Mouse (Mus musculus) embryonic facial prominence, embryonic 13.5 days (tissue): ENCODE results near the gene Arhgap10. TPM values are rescaled to one million over a fixed set of nuclear protein-coding genes. Genes with fewer than 3 reads are reported as not detected.

ENCODE experiments used
- ATAC-seq: fragments of 200-750 bp; cut with Nextera tagmentation; 2 replicates; pipeline ENCODE4 v1.8.0; 2017; ENCODE audit warnings: low read depth; ENCODE audit not compliant: insufficient number of reproducible peaks, insufficient read depth, low FRiP score, low TSS enrichment
- H3K27ac ChIP-seq: fragments of 300-500 bp; sonication (generic); 2 replicates; pipeline ENCODE4 v1.5.1; 2015; ENCODE audit warnings: moderate library complexity, mild to moderate bottlenecking, inconsistent platforms
- H3K27me3 ChIP-seq: fragments of 300-500 bp; sonication (generic); 2 replicates; pipeline ENCODE4 v1.6.1; 2015; ENCODE audit warnings: mild to moderate bottlenecking, inconsistent platforms
- H3K36me3 ChIP-seq: fragments of 300-500 bp; sonication (generic); 2 replicates; pipeline ENCODE4 v1.6.1; 2015; ENCODE audit warnings: mild to moderate bottlenecking, inconsistent platforms
- H3K4me1 ChIP-seq: fragments of 300-500 bp; sonication (generic); 2 replicates; pipeline ENCODE4 v1.6.1; 2015; ENCODE audit warnings: inconsistent platforms
- H3K4me2 ChIP-seq: fragments of 300-500 bp; sonication (generic); 2 replicates; pipeline ENCODE4 v1.6.1; 2015; ENCODE audit warnings: moderate library complexity, mild to moderate bottlenecking, inconsistent platforms
- H3K4me3 ChIP-seq: fragments of 300-500 bp; sonication (generic); 2 replicates; pipeline ENCODE4 v1.5.1; 2015; ENCODE audit warnings: mild to moderate bottlenecking, inconsistent platforms
- H3K9ac ChIP-seq: fragments of 300-500 bp; sonication (generic); 2 replicates; pipeline ENCODE4 v1.6.1; 2015; ENCODE audit warnings: mild to moderate bottlenecking, inconsistent platforms
- H3K9me3 ChIP-seq: fragments of 300-500 bp; sonication (generic); 2 replicates; pipeline ENCODE4 v1.6.1; 2016; ENCODE audit warnings: inconsistent platforms
- WGBS: fragments of 180-500 bp; shearing (Covaris S2); methylation state at CpG from one replicate; pipeline ENCODE4 v1.1.7; 2015; ENCODE audit warnings: mixed read lengths; 5-methylcytosine and 5-hydroxymethylcytosine counted together
- polyA plus RNA-seq: library from polyadenylated mRNA; unstranded; fragments of >200 nt; fragmentation: Nextera tagmentation; extraction: Ambion mirVana; gene quantifications from 2 replicates; pipeline ENCODE4 v1.2.1, GENCODE M21; 2015

The Arhgap10 gene
- polyA plus RNA-seq, 1 experiment from 2014 or later = 31.5 TPM

- WGBS = 60% methylated on average over 10 of the region's 10 CpGs
- no peak overlapping the region for H3K27ac ChIP-seq
- no peak overlapping the region for H3K4me2 ChIP-seq
- H3K4me3 ChIP-seq = no peak overlapping the region
- H3K9ac ChIP-seq = no peak overlapping the region
- no peak for ATAC-seq
- H3K27me3 ChIP-seq = no peaks in the 10 kb centered on the region
- 0 out of 2 replicates have a peak, but pooled peaks cover 7% of the 10 kb centered on the region for H3K9me3 ChIP-seq
- H3K4me1 ChIP-seq = peaks cover 38% of the 10 kb centered on the region
- H3K36me3 ChIP-seq = no peaks in the 10 kb centered on the region
These were observed 23.1 kb downstream of the Arhgap10 start for GRCm38 (mm10) chr8:77494376-77495328.

DNA sequence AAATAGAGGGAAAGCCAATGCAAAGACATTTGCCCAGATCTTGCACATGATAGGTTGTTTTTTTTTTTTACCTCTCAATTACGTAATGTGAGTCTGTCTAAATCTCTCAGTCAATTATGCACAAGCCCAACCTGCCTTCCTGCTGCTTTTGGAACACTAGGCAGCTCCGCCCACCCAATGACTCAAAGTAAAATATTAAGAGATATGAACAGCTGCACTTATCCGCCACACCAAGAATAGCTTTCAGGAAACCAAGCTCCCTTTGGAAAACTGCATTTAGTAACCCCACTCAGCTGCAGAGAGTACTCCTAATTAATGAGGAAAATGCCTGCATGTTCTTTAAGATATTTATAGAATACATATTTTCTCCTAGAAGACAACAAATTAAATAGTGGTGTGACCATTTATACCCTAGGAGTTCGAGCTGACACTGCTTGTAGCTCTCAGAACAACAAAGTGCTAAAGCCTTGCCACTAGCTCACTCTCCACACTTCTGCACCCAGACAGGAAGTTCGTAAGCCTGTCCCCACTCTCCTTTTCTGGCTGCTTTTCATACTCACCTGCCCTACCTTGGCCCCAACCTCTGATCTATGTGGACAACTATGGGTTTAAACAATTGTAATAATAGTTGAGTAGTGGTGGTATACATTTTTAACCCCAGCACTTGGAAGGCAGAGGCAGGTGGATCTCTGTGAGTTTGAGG lies 25.2 kb downstream of the Arhgap10 start:
- WGBS = 78% methylated on average over 5 of the region's 5 CpGs

DNA sequence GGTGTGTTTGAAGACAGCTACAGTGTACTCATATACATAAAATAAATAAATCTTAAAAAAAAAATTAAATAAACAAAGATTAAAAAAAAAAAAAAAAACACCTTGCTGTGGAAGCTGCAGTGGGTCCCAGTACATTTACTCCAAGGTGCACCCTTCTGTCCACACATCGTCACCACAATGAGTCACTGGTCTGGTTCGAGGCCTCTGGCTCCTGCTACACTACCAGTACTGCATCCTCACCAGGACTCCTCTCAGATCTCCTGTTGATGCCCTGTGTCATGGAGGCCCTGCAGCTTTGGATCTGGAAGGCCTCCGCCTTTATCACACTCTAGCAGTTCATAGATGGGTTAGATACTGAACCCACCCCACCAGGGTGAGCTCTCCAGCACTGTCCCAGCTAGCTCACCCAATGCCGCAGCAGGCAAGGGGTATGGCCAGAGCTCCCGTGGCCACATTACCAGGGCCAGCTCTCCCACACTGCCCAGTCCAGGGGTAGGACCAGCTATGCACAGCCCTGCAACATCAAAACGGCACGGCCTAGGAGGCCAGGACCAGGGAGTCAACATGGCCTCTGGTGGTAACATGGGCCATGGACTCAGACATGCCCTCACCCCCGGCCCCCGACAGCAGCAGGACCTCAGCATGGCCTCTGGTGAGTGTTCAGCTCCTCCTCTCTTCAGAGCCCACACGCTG lies 26.4 kb downstream of the Arhgap10 start:
- Histone ChIP-seq H3K4me1 (peaks cover 54% of the 10 kb centered on the region), H3K9ac (no peak overlapping the region), H3K9me3 (no peaks in the 10 kb centered on the region), H3K36me3 (no peaks in the 10 kb centered on the region), H3K27ac (no peak overlapping the region), H3K27me3 (no peaks in the 10 kb centered on the region), H3K4me3 (no peak overlapping the region), H3K4me2 (no peak overlapping the region)
- ATAC-seq = 0 out of 2 replicates have a peak, but pooled peaks have one; percentile 32
- 91% methylated on average over 10 of the region's 10 CpGs for WGBS

More for the DNA sequence above, 25.2 kb downstream of the Arhgap10 start:
- no peaks in the 10 kb centered on the region for H3K36me3 ChIP-seq
- H3K27ac ChIP-seq = no peak overlapping the region
- H3K4me2 ChIP-seq = no peak overlapping the region
- no peak for ATAC-seq
- peaks cover 50% of the 10 kb centered on the region for H3K4me1 ChIP-seq
- no peak overlapping the region for H3K4me3 ChIP-seq
- no peak overlapping the region for H3K9ac ChIP-seq
- no peaks in the 10 kb centered on the region for H3K27me3 ChIP-seq
- H3K9me3 ChIP-seq = no peaks in the 10 kb centered on the region

DNA sequence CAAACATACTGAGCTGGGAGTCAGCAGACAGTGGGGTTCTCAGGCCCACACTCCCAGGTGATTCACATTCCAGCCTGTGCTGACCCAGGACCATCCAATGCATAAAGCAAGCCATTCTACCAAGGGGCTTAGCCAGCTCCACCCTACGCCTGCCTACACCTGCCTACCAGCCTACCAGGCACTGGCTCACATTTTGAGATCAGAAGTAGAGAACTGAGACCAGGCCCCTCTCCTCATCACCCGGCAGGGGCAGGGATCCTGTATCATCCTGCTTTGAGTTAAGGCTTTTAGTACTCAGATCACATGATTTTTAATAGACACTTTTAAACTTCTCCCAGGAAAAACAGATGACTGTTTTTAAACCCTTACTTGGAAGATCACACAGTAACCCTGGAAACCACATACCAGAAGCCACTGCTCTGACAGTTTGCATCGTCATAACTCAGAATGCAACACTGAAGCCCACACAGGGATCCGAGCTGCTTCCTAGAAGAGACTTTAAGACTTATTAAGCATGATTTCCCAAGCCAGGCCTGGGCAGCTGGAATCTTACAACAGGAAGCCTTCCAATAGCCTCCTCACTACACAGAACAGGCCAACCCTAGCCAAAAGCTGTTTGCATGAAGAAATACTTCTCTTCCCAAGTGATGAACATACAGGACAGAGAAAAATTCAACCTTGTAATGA lies 27.5 kb downstream of the Arhgap10 start:
- Histone ChIP-seq H3K4me3 (no peak overlapping the region), H3K27me3 (no peaks in the 10 kb centered on the region), H3K27ac (peak overlapping the region; percentile 51), H3K36me3 (no peaks in the 10 kb centered on the region), H3K9ac (no peak overlapping the region), H3K4me2 (no peak overlapping the region), H3K4me1 (peaks cover 54% of the 10 kb centered on the region), H3K9me3 (no peaks in the 10 kb centered on the region)
- WGBS = 27% methylated on average over 4 of the region's 4 CpGs
- ATAC-seq = no peak; the same call in 1 of the 2 replicates

GRCm38 (mm10) chr8:77489235-77489634 lies 28.5 kb downstream of the Arhgap10 start:
- 98% methylated on average over 6 of the region's 6 CpGs for WGBS
- Histone ChIP-seq H3K4me3 (no peak overlapping the region), H3K4me1 (peaks cover 54% of the 10 kb centered on the region), H3K27ac (no peak overlapping the region), H3K36me3 (no peaks in the 10 kb centered on the region), H3K9me3 (no peaks in the 10 kb centered on the region), H3K27me3 (no peaks in the 10 kb centered on the region), H3K9ac (no peak overlapping the region), H3K4me2 (no peak overlapping the region)
- ATAC-seq = no peak

DNA sequence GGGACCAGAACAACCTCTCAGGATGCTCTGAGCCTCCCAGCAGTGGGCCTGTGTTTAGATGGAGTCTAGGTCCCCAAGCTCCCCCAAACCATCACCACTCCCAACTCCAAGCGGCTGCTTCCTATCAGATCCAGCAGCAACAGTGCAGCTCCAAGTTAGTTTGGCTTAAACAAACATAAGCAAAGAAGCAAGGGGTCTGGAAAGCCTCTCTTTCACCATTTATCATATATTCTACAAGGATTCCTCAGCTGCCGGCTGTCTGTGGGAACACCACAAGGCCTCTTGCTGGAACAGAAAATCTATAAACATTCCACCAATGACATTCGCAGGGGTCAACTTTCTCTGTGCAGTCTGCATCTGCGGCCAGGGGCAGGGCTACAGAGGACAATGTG lies 29.5 kb downstream of the Arhgap10 start:
- Histone ChIP-seq H3K9me3 (no peaks in the 10 kb centered on the region), H3K4me1 (peaks cover 57% of the 10 kb centered on the region), H3K9ac (no peak overlapping the region), H3K4me2 (no peak overlapping the region), H3K4me3 (no peak overlapping the region), H3K36me3 (no peaks in the 10 kb centered on the region), H3K27me3 (no peaks in the 10 kb centered on the region), H3K27ac (no peak overlapping the region)
- ATAC-seq = no peak
- 53% methylated on average over 4 of the region's 4 CpGs for whole genome bisulfite sequencing

DNA sequence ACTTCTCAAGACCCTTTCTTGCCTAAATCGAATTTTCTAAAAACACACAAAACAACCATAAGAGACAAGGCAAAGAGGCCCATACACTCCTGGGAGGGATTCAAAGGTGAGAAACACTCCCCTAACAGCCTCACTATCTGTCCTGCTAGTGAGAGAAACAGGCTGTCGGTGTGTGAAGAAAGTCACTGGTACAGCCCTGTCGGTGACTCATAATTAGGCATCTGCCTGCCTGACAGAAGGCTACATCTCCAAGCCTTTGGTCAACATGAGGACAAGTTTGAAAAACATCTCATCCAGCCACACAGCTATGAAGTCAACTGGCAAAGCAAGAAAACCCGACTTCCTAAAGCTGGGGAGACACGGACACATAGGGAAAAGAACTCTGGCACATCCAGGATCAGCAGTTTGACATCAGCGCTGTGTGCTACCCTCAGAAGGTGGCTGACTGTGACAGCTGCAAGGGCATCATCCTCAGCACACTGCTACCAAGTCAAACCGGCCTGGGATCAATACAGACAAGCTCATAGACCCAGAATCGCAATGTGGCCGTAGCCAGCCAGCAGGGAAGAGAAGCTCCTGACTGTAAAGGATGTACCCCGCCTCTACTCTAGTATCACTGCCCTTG lies 30.1 kb downstream of the Arhgap10 start:
- no peak for ATAC-seq
- peaks cover 60% of the 10 kb centered on the region for H3K4me1 ChIP-seq
- no peaks in the 10 kb centered on the region for H3K27me3 ChIP-seq
- no peak overlapping the region for H3K9ac ChIP-seq
- no peak overlapping the region for H3K4me3 ChIP-seq
- H3K27ac ChIP-seq = no peak overlapping the region
- H3K4me2 ChIP-seq = no peak overlapping the region
- H3K36me3 ChIP-seq = no peaks in the 10 kb centered on the region
- H3K9me3 ChIP-seq = no peaks in the 10 kb centered on the region
- WGBS = 83% methylated on average over 10 of the region's 10 CpGs

- H3K4me3 ChIP-seq = no peak overlapping the region
- H3K4me1 ChIP-seq = peaks cover 62% of the 10 kb centered on the region
- no peak overlapping the region for H3K9ac ChIP-seq
- 85% methylated on average over 2 of the region's 2 CpGs for WGBS
- ATAC-seq = no peak
- H3K27me3 ChIP-seq = no peaks in the 10 kb centered on the region
- H3K36me3 ChIP-seq = no peaks in the 10 kb centered on the region
- no peaks in the 10 kb centered on the region for H3K9me3 ChIP-seq
- H3K27ac ChIP-seq = no peak overlapping the region
- H3K4me2 ChIP-seq = no peak overlapping the region
These were observed 31.0 kb downstream of the Arhgap10 start for GRCm38 (mm10) chr8:77486749-77487148.

- 65% methylated on average over 5 of the region's 5 CpGs for WGBS
These were observed 32.9 kb downstream of the Arhgap10 start for GRCm38 (mm10) chr8:77484817-77485216.

DNA sequence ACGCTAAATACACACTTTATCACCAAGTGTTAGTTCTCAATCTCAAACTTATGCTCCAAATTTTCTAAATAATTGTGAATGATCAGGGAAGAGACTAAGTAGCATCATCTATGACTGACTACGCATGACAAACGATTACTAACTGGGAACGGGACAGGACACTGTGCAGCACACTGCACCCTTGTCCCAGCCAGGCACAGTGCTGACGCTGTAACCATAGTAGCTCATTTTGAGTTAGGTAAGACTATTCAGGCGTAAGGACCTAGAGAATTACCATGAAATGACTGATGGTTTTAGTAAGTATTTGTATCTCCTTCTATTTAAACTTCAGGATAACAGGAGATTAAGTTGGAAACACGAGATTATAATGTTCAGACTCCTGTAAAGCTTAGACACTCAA lies 33.5 kb downstream of the Arhgap10 start:
- peaks cover 54% of the 10 kb centered on the region for H3K4me1 ChIP-seq
- no peaks in the 10 kb centered on the region for H3K36me3 ChIP-seq
- ATAC-seq = no peak
- H3K9ac ChIP-seq = no peak overlapping the region
- no peaks in the 10 kb centered on the region for H3K27me3 ChIP-seq
- WGBS = 69% methylated on average over 7 of the region's 7 CpGs
- H3K4me3 ChIP-seq = no peak overlapping the region
- no peak overlapping the region for H3K27ac ChIP-seq
- no peaks in the 10 kb centered on the region for H3K9me3 ChIP-seq
- H3K4me2 ChIP-seq = no peak overlapping the region

More at GRCm38 (mm10) chr8:77484817-77485216, 32.9 kb downstream of the Arhgap10 start:
- H3K4me3 ChIP-seq = no peak overlapping the region
- no peaks in the 10 kb centered on the region for H3K9me3 ChIP-seq
- peaks cover 54% of the 10 kb centered on the region for H3K4me1 ChIP-seq
- no peaks in the 10 kb centered on the region for H3K27me3 ChIP-seq
- H3K36me3 ChIP-seq = no peaks in the 10 kb centered on the region
- ATAC-seq = no peak
- H3K27ac ChIP-seq = no peak overlapping the region
- no peak overlapping the region for H3K9ac ChIP-seq
- no peak overlapping the region for H3K4me2 ChIP-seq

DNA sequence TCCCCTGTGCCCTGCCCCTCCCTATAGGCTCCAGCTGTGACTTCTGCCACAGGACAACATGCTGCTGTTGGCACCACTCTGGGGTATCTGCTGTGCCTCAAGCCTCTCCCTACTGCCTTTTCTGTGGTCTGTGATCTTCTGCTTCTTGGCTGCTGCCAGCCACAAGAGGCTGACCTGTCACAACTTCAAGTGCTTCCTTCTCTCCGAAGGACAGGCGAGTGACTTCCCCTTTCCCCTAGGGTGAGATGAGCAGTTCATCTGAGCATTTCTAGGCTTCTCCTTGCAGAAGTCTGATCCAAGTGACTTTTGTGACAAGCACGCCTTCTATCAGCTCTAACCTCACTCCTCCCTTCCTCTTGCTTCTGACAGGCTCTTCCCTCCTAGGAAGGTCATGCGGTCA lies 34.1 kb downstream of the Arhgap10 start:
- no peak overlapping the region for H3K27ac ChIP-seq
- ATAC-seq = no peak
- H3K9me3 ChIP-seq = no peaks in the 10 kb centered on the region
- H3K27me3 ChIP-seq = no peaks in the 10 kb centered on the region
- no peak overlapping the region for H3K4me2 ChIP-seq
- H3K4me1 ChIP-seq = peaks cover 59% of the 10 kb centered on the region
- H3K4me3 ChIP-seq = no peak overlapping the region
- H3K9ac ChIP-seq = no peak overlapping the region
- no peaks in the 10 kb centered on the region for H3K36me3 ChIP-seq
- WGBS = 75% methylated on average over 4 of the region's 4 CpGs
